Mouse (Mus musculus) hindbrain, embryonic 11.5 days (tissue): ENCODE measurements at regions not wholly inside any gene's neighbourhood (a gene's known extent, or its start where the extent isn't known, plus 50 kb on each side); places are given as distances from the start of the nearest gene placed in this dataset.

Source experiments
- ATAC-seq: fragments of 200-750 bp; cut with Nextera tagmentation; 2 replicates; pipeline ENCODE4 v1.8.0; 2017; ENCODE audit warnings: mild to moderate bottlenecking, moderate TSS enrichment, moderate library complexity; ENCODE audit not compliant: low FRiP score
- DNase-seq: peaks from one replicate; pipeline ENCODE4 v3.0.0-alpha.2; 2015; ENCODE audit warnings: low spot score
- H3K27ac ChIP-seq: fragments of 300-500 bp; sonication (generic); 2 replicates; pipeline ENCODE4 v1.5.1; 2014; ENCODE audit warnings: mild to moderate bottlenecking, low read depth, low read length
- H3K27me3 ChIP-seq: fragments of 300-500 bp; sonication (generic); 2 replicates; pipeline ENCODE4 v1.6.1; 2014; ENCODE audit warnings: mild to moderate bottlenecking, low read length, moderate library complexity, mixed read lengths; ENCODE audit not compliant: control insufficient read depth, insufficient read depth
- H3K36me3 ChIP-seq: fragments of 300-500 bp; sonication (generic); 2 replicates; pipeline ENCODE4 v1.6.1; 2014; ENCODE audit warnings: mild to moderate bottlenecking, low read length, moderate library complexity, mixed read lengths; ENCODE audit not compliant: control insufficient read depth, insufficient read depth
- H3K4me1 ChIP-seq: fragments of 300-500 bp; sonication (generic); replicated peaks from 2 replicates; pipeline ENCODE4 v1.6.1; 2014; ENCODE audit warnings: low read length, mixed read lengths; ENCODE audit not compliant: control insufficient read depth, insufficient read depth
- H3K4me2 ChIP-seq: fragments of 300-500 bp; sonication (generic); replicated peaks from 2 replicates; pipeline ENCODE4 v1.6.1; 2014; ENCODE audit warnings: mild to moderate bottlenecking, low read depth, low read length
- H3K4me3 ChIP-seq: fragments of 300-500 bp; sonication (generic); 2 replicates; pipeline ENCODE4 v1.5.1; 2014; ENCODE audit warnings: low read depth, low read length
- H3K9ac ChIP-seq: fragments of 300-500 bp; sonication (generic); 2 replicates; pipeline ENCODE4 v1.6.1; 2014; ENCODE audit warnings: low read depth, low read length
- H3K9me3 ChIP-seq: fragments of 300-500 bp; sonication (generic); 2 replicates; pipeline ENCODE4 v1.6.1; 2016; ENCODE audit warnings: low read length; ENCODE audit not compliant: control insufficient read depth
- WGBS: fragments of 180-500 bp; shearing (Covaris S2); extraction: QIAGEN DNeasy Blood & Tissue Kit; methylation state at CpG from one replicate; pipeline ENCODE4 v1.1.7; 2014; 5-methylcytosine and 5-hydroxymethylcytosine counted together

DNA sequence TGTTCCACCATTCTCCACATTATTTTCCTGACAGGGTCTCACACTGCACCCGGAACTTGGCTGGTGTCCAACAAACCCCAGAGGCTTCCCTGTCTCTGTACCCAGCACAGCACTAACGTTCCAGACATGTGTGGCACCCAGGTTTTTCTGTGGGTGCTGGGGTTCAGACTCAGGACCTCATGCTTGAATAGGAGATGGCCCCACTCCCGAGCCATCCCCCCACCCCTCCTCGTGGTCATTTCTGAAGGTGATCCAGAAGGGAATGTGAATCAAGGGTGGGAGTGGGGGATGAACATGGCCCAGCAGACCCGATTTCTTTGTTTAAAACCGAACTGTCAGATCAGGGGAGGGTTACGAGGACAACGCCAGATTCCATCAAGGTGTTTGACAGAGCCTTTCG, 245.6 kb downstream of the Tbc1d1 start:
- Histone ChIP-seq H3K36me3 (no peaks in the 10 kb centered on the region), H3K27ac (no peak overlapping the region), H3K4me2 (no peak overlapping the region), H3K4me1 (no peaks in the 10 kb centered on the region), H3K27me3 (no peaks in the 10 kb centered on the region), H3K9me3 (no peaks in the 10 kb centered on the region), H3K9ac (no peak overlapping the region), H3K4me3 (no peak overlapping the region)
- WGBS: 81% methylated on average over 9 of the region's 9 CpGs
- no peak for ATAC-seq
- DNase-seq: no peak

DNA sequence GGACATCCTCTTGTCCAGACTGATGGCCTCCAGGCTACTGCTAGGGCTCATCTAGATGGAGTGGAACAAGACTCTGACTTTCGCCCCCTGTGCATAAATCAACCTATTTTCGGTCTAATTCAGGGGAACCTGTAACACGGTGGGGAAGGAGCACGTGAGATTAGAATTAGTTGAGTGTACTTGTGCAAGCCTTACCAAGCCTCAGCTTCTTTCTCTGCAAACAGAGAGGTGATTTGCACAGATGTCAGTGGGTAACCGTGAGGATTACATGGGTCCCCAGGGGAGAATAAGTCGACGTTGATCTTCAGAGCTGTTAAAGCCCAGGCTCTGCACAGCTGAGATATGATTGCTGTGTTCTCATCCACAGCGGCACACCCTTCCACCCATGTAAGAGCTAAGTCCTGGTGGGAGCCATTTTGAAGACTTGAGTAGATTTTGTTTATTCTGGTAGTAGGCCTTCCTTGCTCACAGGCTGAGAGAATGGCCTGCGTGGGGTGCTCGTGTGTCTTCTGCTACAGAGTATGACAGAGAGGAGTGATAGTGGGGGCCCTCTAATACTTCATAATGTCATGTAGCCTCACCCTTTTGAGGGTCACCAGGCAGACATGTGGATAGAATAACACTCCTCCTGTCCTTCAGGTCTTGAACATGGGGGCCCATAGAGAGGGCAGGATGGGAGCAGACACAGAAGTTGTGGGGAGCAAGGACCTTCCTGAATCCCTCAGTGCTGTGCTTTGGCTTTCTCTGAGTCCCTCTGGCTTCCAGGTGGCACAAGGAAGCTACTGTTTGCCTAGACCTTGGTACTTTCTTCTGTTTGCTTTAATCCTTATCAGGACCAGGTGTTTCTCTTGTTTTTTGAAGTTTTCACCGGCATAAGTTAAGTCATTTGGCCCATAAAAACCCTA, 247.2 kb downstream of the Tbc1d1 start:
- no peak for ATAC-seq
- Histone ChIP-seq H3K27me3 (no peaks in the 10 kb centered on the region), H3K4me3 (no peak overlapping the region), H3K9ac (no peak overlapping the region), H3K4me1 (no peaks in the 10 kb centered on the region), H3K36me3 (no peaks in the 10 kb centered on the region), H3K27ac (no peak overlapping the region), H3K4me2 (no peak overlapping the region), H3K9me3 (no peaks in the 10 kb centered on the region)
- WGBS: 88% methylated on average over 11 of the region's 11 CpGs
- DNase-seq: no peak

DNA sequence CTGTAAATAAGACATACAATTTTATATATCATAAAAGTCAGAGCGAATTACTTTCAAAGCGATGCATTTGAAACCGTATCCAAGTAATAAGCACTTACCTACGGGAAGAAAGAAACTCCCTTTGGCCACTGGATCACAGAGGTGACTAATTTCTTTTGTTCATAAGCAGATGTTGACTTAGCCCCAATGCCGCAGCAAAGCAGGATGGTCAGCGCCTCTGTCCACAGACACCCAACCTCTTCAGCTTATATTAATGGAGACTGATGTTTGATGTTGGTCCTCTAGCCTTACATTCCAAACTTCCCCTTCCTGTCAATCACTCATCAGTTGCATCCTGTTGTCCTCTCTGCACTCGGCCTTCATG, 247.9 kb downstream of the Tbc1d1 start:
- Histone ChIP-seq H3K4me3 (no peak overlapping the region), H3K9me3 (no peaks in the 10 kb centered on the region), H3K27ac (no peak overlapping the region), H3K27me3 (no peaks in the 10 kb centered on the region), H3K4me2 (no peak overlapping the region), H3K36me3 (no peaks in the 10 kb centered on the region), H3K9ac (no peak overlapping the region), H3K4me1 (no peaks in the 10 kb centered on the region)
- ATAC-seq (no peak), DNase-seq (no peak)
- 88% methylated on average over 7 of the region's 7 CpGs for whole genome bisulfite sequencing

DNA sequence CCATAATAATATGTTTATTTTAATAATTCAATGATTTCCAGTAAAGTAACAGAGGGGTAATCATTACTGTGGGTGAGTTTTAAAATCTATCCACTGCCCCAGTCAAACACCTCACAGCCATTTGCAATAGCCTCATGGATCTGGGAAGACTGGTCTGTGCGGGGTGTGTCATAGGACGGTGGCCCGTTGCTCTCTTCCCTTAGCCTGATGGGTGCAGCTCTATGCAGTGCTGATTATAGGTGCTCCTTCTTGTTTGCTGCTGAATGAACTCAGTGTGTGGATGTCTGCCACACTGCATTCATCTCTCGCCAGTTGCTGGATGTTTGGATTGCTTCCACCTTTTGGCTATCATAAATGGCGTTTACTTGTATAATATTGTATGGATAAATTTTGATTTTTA, 248.4 kb downstream of the Tbc1d1 start:
- ATAC-seq (no peak), DNase-seq (no peak)
- no peak overlapping the region for H3K9ac ChIP-seq
- H3K4me2 ChIP-seq: no peak overlapping the region
- no peaks in the 10 kb centered on the region for H3K36me3 ChIP-seq
- no peaks in the 10 kb centered on the region for H3K27me3 ChIP-seq
- H3K9me3 ChIP-seq: no peaks in the 10 kb centered on the region
- 97% methylated on average over 5 of the region's 5 CpGs for WGBS
- no peaks in the 10 kb centered on the region for H3K4me1 ChIP-seq
- no peak overlapping the region for H3K27ac ChIP-seq
- no peak overlapping the region for H3K4me3 ChIP-seq

DNA sequence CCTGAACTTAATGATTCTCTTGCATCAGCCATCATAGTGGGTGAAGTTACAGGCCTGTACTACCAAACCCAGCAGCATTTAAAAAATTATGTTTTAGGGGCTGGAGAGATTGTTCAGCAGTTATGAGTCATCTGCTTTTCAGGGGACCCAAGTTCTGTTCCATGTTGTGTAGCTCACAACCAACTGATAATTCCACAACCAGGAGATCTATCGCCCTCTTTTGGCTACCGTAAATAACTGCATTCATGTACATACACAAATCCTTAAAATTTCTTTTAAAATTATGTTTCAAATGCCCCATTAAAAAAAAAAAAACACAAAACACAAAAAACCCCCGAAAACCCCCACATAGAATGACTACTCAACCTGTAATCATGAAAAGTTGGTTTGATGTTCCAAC, 252.8 kb downstream of the Tbc1d1 start:
- ATAC-seq (no peak), DNase-seq (no peak)
- Histone ChIP-seq H3K4me2 (no peak overlapping the region), H3K36me3 (no peaks in the 10 kb centered on the region), H3K4me3 (no peak overlapping the region), H3K27me3 (no peaks in the 10 kb centered on the region), H3K4me1 (no peaks in the 10 kb centered on the region), H3K9me3 (no peaks in the 10 kb centered on the region), H3K27ac (no peak overlapping the region), H3K9ac (no peak overlapping the region)
- 78% methylated on average over 3 of the region's 3 CpGs for WGBS

DNA sequence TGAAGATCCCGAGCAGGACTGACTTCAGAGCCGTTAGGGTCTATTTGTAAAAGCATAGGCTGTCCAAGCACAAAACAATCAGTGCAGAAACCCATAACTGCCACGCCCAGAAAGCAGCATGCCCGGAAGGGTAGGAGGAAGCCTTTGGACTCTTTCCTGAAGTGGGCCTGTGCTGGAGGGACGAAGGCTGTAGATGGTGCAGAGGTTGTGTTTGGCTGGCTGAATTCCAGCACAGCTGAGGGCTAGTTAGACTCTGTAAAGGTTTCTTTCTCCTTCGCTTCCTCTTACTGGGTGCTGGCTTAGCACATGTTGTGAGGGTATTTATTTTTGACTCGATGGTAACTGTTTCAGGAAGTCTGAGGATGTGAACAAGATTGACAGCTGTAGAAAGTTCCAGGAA, 254.5 kb downstream of the Tbc1d1 start:
- ATAC-seq: no peak
- Histone ChIP-seq H3K27ac (no peak overlapping the region), H3K9ac (no peak overlapping the region), H3K36me3 (no peaks in the 10 kb centered on the region), H3K27me3 (no peaks in the 10 kb centered on the region), H3K4me2 (no peak overlapping the region), H3K4me1 (no peaks in the 10 kb centered on the region), H3K4me3 (no peak overlapping the region), H3K9me3 (no peaks in the 10 kb centered on the region)
- 67% methylated on average over 7 of the region's 7 CpGs for WGBS
- no peak for DNase-seq

DNA sequence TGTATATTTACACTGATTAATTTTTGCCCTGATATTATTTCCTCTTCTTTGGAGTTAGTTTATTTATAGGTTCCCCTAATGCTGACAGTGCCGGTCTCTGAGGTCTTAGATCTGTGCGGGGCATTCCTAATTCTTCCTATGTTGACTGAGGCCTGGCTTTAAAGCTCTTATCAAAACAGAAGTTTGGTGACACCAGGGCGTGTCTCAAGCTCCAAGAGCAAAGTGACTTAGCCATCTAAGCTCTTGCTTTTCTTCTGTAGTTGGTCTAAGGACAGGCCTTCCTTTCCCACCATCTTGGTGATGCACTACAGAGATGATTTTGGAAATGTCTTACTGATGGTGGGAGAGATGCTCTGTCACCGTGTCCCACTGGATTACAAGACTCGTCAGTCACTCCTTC, 258.4 kb downstream of the Tbc1d1 start:
- Histone ChIP-seq H3K9ac (no peak overlapping the region), H3K4me2 (no peak overlapping the region), H3K27ac (no peak overlapping the region), H3K9me3 (no peaks in the 10 kb centered on the region), H3K4me3 (no peak overlapping the region), H3K4me1 (no peaks in the 10 kb centered on the region), H3K27me3 (no peaks in the 10 kb centered on the region), H3K36me3 (no peaks in the 10 kb centered on the region)
- WGBS: 80% methylated on average over 5 of the region's 5 CpGs
- no peak for DNase-seq
- no peak for ATAC-seq

DNA sequence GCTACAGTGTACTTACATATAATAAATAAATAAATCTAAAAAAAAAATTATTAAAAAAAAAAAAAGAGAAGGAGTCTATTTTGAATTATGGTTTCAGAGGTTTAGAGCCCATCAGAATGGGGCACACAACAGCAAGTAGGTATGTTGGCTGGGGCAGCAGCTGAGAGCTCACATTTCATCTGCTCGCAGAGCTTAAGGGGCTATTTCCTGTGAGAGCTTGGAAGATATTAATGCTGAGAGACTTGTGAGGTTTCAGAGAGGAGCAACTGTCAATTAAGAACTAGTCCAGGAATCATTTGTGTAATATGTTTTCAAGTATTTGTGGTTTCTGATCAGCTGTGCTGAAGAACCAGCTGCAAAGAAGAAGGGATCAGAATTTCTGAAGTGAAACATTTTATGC, 263.3 kb downstream of the Tbc1d1 start:
- Histone ChIP-seq H3K4me3 (no peak overlapping the region), H3K4me1 (no peaks in the 10 kb centered on the region), H3K27ac (no peak overlapping the region), H3K36me3 (no peaks in the 10 kb centered on the region), H3K9ac (no peak overlapping the region), H3K9me3 (no peaks in the 10 kb centered on the region), H3K4me2 (no peak overlapping the region), H3K27me3 (no peaks in the 10 kb centered on the region)
- 79% methylated on average over 1 of the region's 1 CpGs for WGBS
- DNase-seq (no peak), ATAC-seq (no peak)

DNA sequence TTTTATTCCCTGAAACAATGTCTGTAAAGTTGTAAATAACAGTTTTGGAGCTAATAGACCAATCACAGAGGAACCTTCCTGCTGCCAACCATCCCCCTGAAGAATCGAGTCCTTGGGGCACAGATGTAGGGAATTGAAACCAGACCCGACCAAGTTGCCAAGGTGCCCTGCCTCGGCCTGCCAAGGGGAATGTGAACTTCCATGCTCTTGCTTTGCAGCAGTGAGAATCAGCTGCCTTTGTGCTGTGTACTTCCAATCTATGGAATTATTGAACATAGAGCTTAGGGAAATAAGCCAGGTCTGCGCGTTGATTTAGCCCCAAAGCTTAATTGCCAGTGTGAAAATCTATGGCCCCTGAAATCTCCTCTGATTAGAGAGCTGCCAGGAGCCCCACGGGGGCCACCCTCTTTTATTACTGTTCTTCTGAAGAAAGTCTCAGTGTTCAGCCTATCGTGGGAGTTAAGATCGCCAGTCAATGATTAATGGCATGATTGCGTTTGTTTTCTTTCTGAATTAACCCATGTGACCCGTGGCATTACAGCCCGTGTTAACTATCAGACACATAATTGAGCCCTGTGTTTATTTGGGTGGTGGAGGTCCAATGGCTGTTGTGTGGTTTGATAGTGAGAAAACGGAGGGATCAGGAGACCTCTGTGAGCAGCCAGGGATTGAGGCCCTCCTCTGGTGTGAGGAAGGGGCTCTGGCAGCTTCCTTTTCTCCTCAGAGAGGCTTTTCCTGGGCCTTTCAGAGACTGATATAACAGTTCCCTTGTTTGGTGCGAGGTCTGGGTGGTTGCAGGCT, 266.9 kb downstream of the Tbc1d1 start:
- no peak overlapping the region for H3K27ac ChIP-seq
- 38% methylated on average over 13 of the region's 13 CpGs for WGBS
- no peak overlapping the region for H3K4me2 ChIP-seq
- no peak overlapping the region for H3K4me3 ChIP-seq
- H3K9me3 ChIP-seq: no peaks in the 10 kb centered on the region
- H3K4me1 ChIP-seq: no peaks in the 10 kb centered on the region
- ATAC-seq (peak; percentile 40; the same call in 1 of the 2 replicates), DNase-seq (peak; percentile 40)
- no peaks in the 10 kb centered on the region for H3K36me3 ChIP-seq
- no peaks in the 10 kb centered on the region for H3K27me3 ChIP-seq
- H3K9ac ChIP-seq: no peak overlapping the region
